16 mouse cellular contexts compared by ENCODE assay signal in the genomic region with DNA sequence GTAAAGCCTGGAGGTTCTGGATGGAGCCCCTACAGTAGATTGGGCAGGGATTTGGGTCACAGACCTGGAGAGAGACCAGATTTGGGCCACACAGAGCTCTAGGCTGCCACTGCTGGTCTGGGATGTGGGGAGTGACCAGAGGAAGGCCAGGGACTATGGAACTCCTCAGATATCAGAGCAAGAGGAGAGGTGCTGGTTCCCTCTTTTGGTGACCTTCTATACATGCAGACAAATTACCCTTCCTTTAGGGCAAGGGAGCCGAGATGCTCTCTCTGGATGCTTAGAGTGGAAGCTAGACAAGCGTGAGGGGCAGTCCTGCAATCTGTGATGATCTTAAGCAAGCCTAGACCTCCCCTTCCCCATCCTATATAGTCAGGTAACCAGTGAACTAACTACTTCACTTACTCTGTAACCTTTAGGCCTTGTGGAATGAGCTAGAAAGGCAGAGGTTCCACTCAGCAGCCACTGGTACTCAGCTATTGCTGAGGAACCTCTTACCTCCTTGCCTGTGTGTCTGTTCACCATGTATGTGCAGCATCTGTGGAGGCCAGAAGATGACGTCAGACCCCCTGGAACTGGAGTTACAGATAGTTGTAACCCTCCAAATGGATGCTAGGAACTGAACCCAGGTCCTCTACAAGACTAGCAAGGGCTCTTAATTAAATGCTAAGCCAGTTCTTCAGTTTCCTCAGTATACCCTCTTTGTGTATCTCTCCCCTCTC. TPM values are rescaled to one million over a fixed set of nuclear protein-coding genes. Genes with fewer than 3 reads are reported as not detected.
DNase-seq lines count a peak whose midpoint lies in the region; ATAC-seq and TF ChIP-seq lines count a peak whose summit lies in the region.
"Had no signal": no experiment of that assay in that cellular context is flagged by ENCODE, and none has a peak within 500 bp of the region (broad histone marks: within the 10 kb centered on the region; RNA-seq: fewer than 3 reads in every experiment).

No protein-coding gene starts in this region.

- 84% methylated on average over 3 of the region's 3 CpGs for WGBS in heart, embryonic 12.5 days
- WGBS in neural tube, embryonic 13.5 days: 87% methylated on average over 3 of the region's 3 CpGs
- WGBS in limb, embryonic 10.5 days: 84% methylated on average over 3 of the region's 3 CpGs
- WGBS in stomach, postnatal 0 days: 89% methylated on average over 3 of the region's 3 CpGs

- peaks cover 40% of the 10 kb centered on the region for H3K36me3 ChIP-seq in heart, embryonic 12.5 days
- peaks cover 21% of the 10 kb centered on the region for H3K36me3 ChIP-seq in neural tube, embryonic 13.5 days
- H3K36me3 ChIP-seq in limb, embryonic 10.5 days: peaks cover 33% of the 10 kb centered on the region
- peaks cover 15% of the 10 kb centered on the region for H3K36me3 ChIP-seq in stomach, postnatal 0 days (ENCODE audit: control insufficient read depth, insufficient read depth, low read length)

- H3K4me1 ChIP-seq in heart, embryonic 12.5 days (replicated peaks): peaks cover 88% of the 10 kb centered on the region
- peaks cover 68% of the 10 kb centered on the region for H3K4me1 ChIP-seq in neural tube, embryonic 13.5 days (replicated peaks)
- H3K4me1 ChIP-seq in limb, embryonic 10.5 days: peaks cover 55% of the 10 kb centered on the region
- H3K4me1 ChIP-seq in stomach, postnatal 0 days (replicated peaks; ENCODE audit: control insufficient read depth, insufficient read depth): peaks cover 22% of the 10 kb centered on the region

- H3K9me3 ChIP-seq in heart, embryonic 12.5 days (replicated peaks): no peaks in the 10 kb centered on the region
- no peaks in the 10 kb centered on the region for H3K9me3 ChIP-seq in neural tube, embryonic 13.5 days
- no peaks in the 10 kb centered on the region for H3K9me3 ChIP-seq in limb, embryonic 10.5 days (replicated peaks)
- H3K9me3 ChIP-seq in stomach, postnatal 0 days (ENCODE audit: control insufficient read depth, low read length): no peaks in the 10 kb centered on the region
- H3K9me3 ChIP-seq: embryonic facial prominence, embryonic 12.5 days had no signal

- intact Hi-C loops in heart, postnatal 14 days (cut with DNase I): loop anchor here (2.0 kb wide), 1 partner anchor 19 kb away; no protein-coding TSS in a partner anchor

- H3K4me2 ChIP-seq in heart, embryonic 12.5 days: no peak overlapping the region
- H3K4me2 ChIP-seq in neural tube, embryonic 13.5 days: no peak overlapping the region
- no peak overlapping the region for H3K4me2 ChIP-seq in stomach, postnatal 0 days (replicated peaks; ENCODE audit: low read depth)
- H3K4me2 ChIP-seq: embryonic facial prominence, embryonic 12.5 days had no signal

- DNase-seq in heart, postnatal 14 days: no peak
- DNase-seq in neural tube, embryonic 10.5 days (ENCODE audit: extremely low spot score, low spot score): no peak
- no peak for DNase-seq in limb, embryonic 10.5 days (ENCODE audit: low spot score)
- no peak for DNase-seq in stomach, postnatal 0 days (ENCODE audit: low spot score)
- DNase-seq in retina, embryonic 14.5 days (ENCODE audit: low spot score): no peak
- DNase-seq in urinary bladder, postnatal 10 days (ENCODE audit: low spot score): no peak
- DNase-seq: adrenal gland, adult 8-10 months; kidney, adult 11 months; retina, postnatal 1 day had no signal

- H3K27me3 ChIP-seq in heart, embryonic 12.5 days (replicated peaks): no peaks in the 10 kb centered on the region
- no peaks in the 10 kb centered on the region for H3K27me3 ChIP-seq in neural tube, embryonic 13.5 days
- no peaks in the 10 kb centered on the region for H3K27me3 ChIP-seq in limb, embryonic 10.5 days (ENCODE audit: low read depth, poor library complexity, severe bottlenecking)
- H3K27me3 ChIP-seq in stomach, postnatal 0 days (ENCODE audit: control insufficient read depth, insufficient read depth, low read length): no peaks in the 10 kb centered on the region
- H3K27me3 ChIP-seq: embryonic facial prominence, embryonic 12.5 days; Patski had no signal

- 0 out of 2 replicates have a peak overlapping the region, but pooled peaks have one; percentile 14 for H3K9ac ChIP-seq in heart, embryonic 12.5 days
- no peak overlapping the region for H3K9ac ChIP-seq in neural tube, embryonic 13.5 days
- no peak overlapping the region for H3K9ac ChIP-seq in stomach, postnatal 0 days (ENCODE audit: low read length)
- H3K9ac ChIP-seq: embryonic facial prominence, embryonic 12.5 days; liver, embryonic 14.5 days had no signal

- ATAC-seq in heart, embryonic 12.5 days (ENCODE audit: insufficient number of reproducible peaks, low FRiP score): no peak
- no peak for ATAC-seq in neural tube, embryonic 13.5 days (ENCODE audit: low read depth)
- no peak for ATAC-seq in stomach, postnatal 0 days (ENCODE audit: low FRiP score, low TSS enrichment)
- ATAC-seq: Patski had no signal

- peak; percentile 33 for TF ChIP-seq CTCF in stomach, postnatal 0 days (IDR thresholded peaks at IDR 0.05; ENCODE audit: low read depth)

- TF ChIP-seq EP300 in stomach, postnatal 0 days (optimal IDR thresholded peaks at IDR 0.05): no peak

- H3K27ac ChIP-seq in heart, embryonic 12.5 days (ENCODE audit: poor library complexity, severe bottlenecking): peak overlapping the region; percentile 22
- peak overlapping the region; percentile 89 for H3K27ac ChIP-seq in neural tube, embryonic 13.5 days (replicated peaks)
- 0 out of 2 replicates have a peak overlapping the region, but pooled peaks have one; percentile 2 for H3K27ac ChIP-seq in limb, embryonic 10.5 days
- no peak overlapping the region for H3K27ac ChIP-seq in stomach, postnatal 0 days (replicated peaks)
- H3K27ac ChIP-seq: embryonic facial prominence, embryonic 12.5 days; liver, embryonic 14.5 days; macrophage had no signal

- no peak overlapping the region for H3K4me3 ChIP-seq in heart, embryonic 12.5 days
- no peak overlapping the region for H3K4me3 ChIP-seq in neural tube, embryonic 13.5 days
- H3K4me3 ChIP-seq in limb, embryonic 10.5 days: no peak overlapping the region
- no peak overlapping the region for H3K4me3 ChIP-seq in stomach, postnatal 0 days (ENCODE audit: low read depth, low read length)
- H3K4me3 ChIP-seq: embryonic facial prominence, embryonic 12.5 days; myocyte had no signal

RNA-seq across cellular contexts. Expression of a gene that starts 11.3 kb away (rescaled TPM):
- 53.5 and 56.6 TPM in 2 replicates for polyA plus RNA-seq in heart, embryonic 12.5 days (2016; fragmentation: Nextera tagmentation; extraction: Ambion mirVana)
- 100 to 1,000 TPM; 128 to 130 TPM for total RNA-seq in heart, postnatal 14 days (2021)
- 15.9 and 19.4 TPM in 2 replicates for polyA plus RNA-seq in neural tube, embryonic 13.5 days (2015; fragmentation: Nextera tagmentation; extraction: Ambion mirVana)
- polyA plus RNA-seq in limb, embryonic 10.5 days (2016; fragmentation: Nextera tagmentation; extraction: Ambion mirVana): 12.3 and 14.0 TPM in 2 replicates
- polyA plus RNA-seq in stomach, postnatal 0 days (2015; fragmentation: Nextera tagmentation; extraction: Ambion mirVana): 10.6 and 13.0 TPM in 2 replicates
